Mouse (Mus musculus): ENCODE results near the gene Sept9. TPM values are rescaled to one million over a fixed set of nuclear protein-coding genes. Genes with fewer than 3 reads are reported as not detected.

The Sept9 gene
- polyA plus RNA-seq, 2 experiments: 14.9 to 25.5 TPM

GRCm38 (mm10) chr11:117247541-117247940 lies 48.1 kb downstream of the Sept9 start:
- H3K27me3 ChIP-seq (ENCODE audit: control insufficient read depth, insufficient read depth, low read length): no peaks in the 10 kb centered on the region
- H3K4me1 ChIP-seq (replicated peaks; ENCODE audit: control insufficient read depth in 2 of 2, insufficient read depth in 2 of 2, low read length in 1 of 2): peaks cover 0 to 16% of the 10 kb centered on the region in 2 experiments; a peak in 2 of 4 replicates
- no peak for ATAC-seq (ENCODE audit: insufficient read depth)
- no peak for DNase-seq (ENCODE audit: low read depth in 3 of 3, low spot score in 3 of 3)
- no peaks in the 10 kb centered on the region for H3K36me3 ChIP-seq (replicated peaks; ENCODE audit: control insufficient read depth, insufficient read depth, low read depth)
- H3K27ac ChIP-seq: no peak overlapping the region
- TF ChIP-seq CTCF (IDR thresholded peaks at IDR 0.05; ENCODE audit: low read depth) (no peak), EP300 (IDR thresholded peaks at IDR 0.05; ENCODE audit: low read depth) (no peak)
- H3K4me2 ChIP-seq (ENCODE audit: low read depth): no peak overlapping the region
- H3K4me3 ChIP-seq (ENCODE audit: insufficient read depth in 1 of 2, low read depth in 2 of 2, low read length in 2 of 2): no peak overlapping the region
- 41% methylated on average over 5 of the region's 5 CpGs for WGBS (ENCODE audit: insufficient replicate concordance)
- no peak overlapping the region for H3K9ac ChIP-seq (replicated peaks)
- no peaks in the 10 kb centered on the region for H3K9me3 ChIP-seq (ENCODE audit: control insufficient read depth, low read length)

- Histone ChIP-seq H3K27ac (no peak overlapping the region), H3K4me1 (replicated peaks; ENCODE audit: control insufficient read depth in 2 of 2, insufficient read depth in 2 of 2, low read length in 1 of 2) (peaks cover 0 to 16% of the 10 kb centered on the region in 2 experiments; a peak in 2 of 4 replicates)
- TF ChIP-seq CTCF (IDR thresholded peaks at IDR 0.05; ENCODE audit: low read depth) (no peak), EP300 (IDR thresholded peaks at IDR 0.05; ENCODE audit: low read depth) (no peak)
Observed at GRCm38 (mm10) chr11:117248734-117249248, 49.3 kb downstream of the Sept9 start.

GRCm38 (mm10) chr11:117249282-117249984 lies 50.0 kb downstream of the Sept9 start:
- DNase-seq (ENCODE audit: low read depth in 3 of 3, low spot score in 3 of 3): no peak
- 43% methylated on average over 18 of the region's 18 CpGs for WGBS (ENCODE audit: insufficient replicate concordance)
- Histone ChIP-seq H3K36me3 (replicated peaks; ENCODE audit: control insufficient read depth, insufficient read depth, low read depth) (no peaks in the 10 kb centered on the region), H3K9me3 (ENCODE audit: control insufficient read depth, low read length) (no peaks in the 10 kb centered on the region), H3K4me1 (replicated peaks; ENCODE audit: control insufficient read depth in 2 of 2, insufficient read depth in 2 of 2, low read length in 1 of 2) (peaks cover 0 to 16% of the 10 kb centered on the region in 2 experiments; a peak in 2 of 4 replicates), H3K4me3 (ENCODE audit: insufficient read depth in 1 of 2, low read depth in 2 of 2, low read length in 2 of 2) (no peak overlapping the region), H3K27me3 (ENCODE audit: control insufficient read depth, insufficient read depth, low read length) (no peaks in the 10 kb centered on the region), H3K9ac (replicated peaks) (no peak overlapping the region), H3K4me2 (ENCODE audit: low read depth) (no peak overlapping the region), H3K27ac (no peak overlapping the region)
- ATAC-seq (ENCODE audit: insufficient read depth): no peak
- TF ChIP-seq EP300 (IDR thresholded peaks at IDR 0.05; ENCODE audit: low read depth) (no peak), CTCF (IDR thresholded peaks at IDR 0.05; ENCODE audit: low read depth) (no peak)

More at GRCm38 (mm10) chr11:117248734-117249248, 49.3 kb downstream of the Sept9 start:
- Histone ChIP-seq H3K4me3 (ENCODE audit: insufficient read depth in 1 of 2, low read depth in 2 of 2, low read length in 2 of 2) (no peak overlapping the region), H3K4me2 (ENCODE audit: low read depth) (no peak overlapping the region), H3K27me3 (ENCODE audit: control insufficient read depth, insufficient read depth, low read length) (no peaks in the 10 kb centered on the region), H3K36me3 (replicated peaks; ENCODE audit: control insufficient read depth, insufficient read depth, low read depth) (no peaks in the 10 kb centered on the region), H3K9ac (replicated peaks) (no peak overlapping the region), H3K9me3 (ENCODE audit: control insufficient read depth, low read length) (no peaks in the 10 kb centered on the region)
- ATAC-seq (ENCODE audit: insufficient read depth): no peak
- no peak for DNase-seq (ENCODE audit: low read depth in 3 of 3, low spot score in 3 of 3)
- 36% methylated on average over 11 of the region's 11 CpGs for WGBS (ENCODE audit: insufficient replicate concordance)

- no peak for DNase-seq (ENCODE audit: low read depth in 3 of 3, low spot score in 3 of 3)
- no peak overlapping the region for H3K9ac ChIP-seq (replicated peaks)
- H3K27me3 ChIP-seq (ENCODE audit: control insufficient read depth, insufficient read depth, low read length): no peaks in the 10 kb centered on the region
- no peak for ATAC-seq (ENCODE audit: insufficient read depth)
- H3K4me1 ChIP-seq (replicated peaks; ENCODE audit: control insufficient read depth in 2 of 2, insufficient read depth in 2 of 2, low read length in 1 of 2): peaks cover 0 to 16% of the 10 kb centered on the region in 2 experiments; a peak in 2 of 4 replicates
- no peaks in the 10 kb centered on the region for H3K9me3 ChIP-seq (ENCODE audit: control insufficient read depth, low read length)
- no peak overlapping the region for H3K4me2 ChIP-seq (ENCODE audit: low read depth)
- TF ChIP-seq EP300 (IDR thresholded peaks at IDR 0.05; ENCODE audit: low read depth) (no peak), CTCF (IDR thresholded peaks at IDR 0.05; ENCODE audit: low read depth) (no peak)
- no peaks in the 10 kb centered on the region for H3K36me3 ChIP-seq (replicated peaks; ENCODE audit: control insufficient read depth, insufficient read depth, low read depth)
- H3K4me3 ChIP-seq (ENCODE audit: insufficient read depth in 1 of 2, low read depth in 2 of 2, low read length in 2 of 2): no peak overlapping the region
- no peak overlapping the region for H3K27ac ChIP-seq
- 52% methylated on average over 22 of the region's 22 CpGs for WGBS (ENCODE audit: insufficient replicate concordance)
Observed at GRCm38 (mm10) chr11:117249985-117250928, 50.8 kb downstream of the Sept9 start.
